Mouse (Mus musculus) erythroblast, embryonic 14.5 days (primary cell): ENCODE results near the gene Taf12.

Experiments used
- GATA1 ChIP-seq: IDR thresholded peaks from 2 replicates; pipeline ENCODE4 v1.6.1; 2012; ENCODE audit warnings: low read length, inconsistent platforms, mixed read lengths
- TAL1 ChIP-seq: IDR thresholded peaks from 3 replicates; pipeline ENCODE4 v1.6.1; 2012; ENCODE audit warnings: low read length, inconsistent platforms, mixed read lengths

DNA sequence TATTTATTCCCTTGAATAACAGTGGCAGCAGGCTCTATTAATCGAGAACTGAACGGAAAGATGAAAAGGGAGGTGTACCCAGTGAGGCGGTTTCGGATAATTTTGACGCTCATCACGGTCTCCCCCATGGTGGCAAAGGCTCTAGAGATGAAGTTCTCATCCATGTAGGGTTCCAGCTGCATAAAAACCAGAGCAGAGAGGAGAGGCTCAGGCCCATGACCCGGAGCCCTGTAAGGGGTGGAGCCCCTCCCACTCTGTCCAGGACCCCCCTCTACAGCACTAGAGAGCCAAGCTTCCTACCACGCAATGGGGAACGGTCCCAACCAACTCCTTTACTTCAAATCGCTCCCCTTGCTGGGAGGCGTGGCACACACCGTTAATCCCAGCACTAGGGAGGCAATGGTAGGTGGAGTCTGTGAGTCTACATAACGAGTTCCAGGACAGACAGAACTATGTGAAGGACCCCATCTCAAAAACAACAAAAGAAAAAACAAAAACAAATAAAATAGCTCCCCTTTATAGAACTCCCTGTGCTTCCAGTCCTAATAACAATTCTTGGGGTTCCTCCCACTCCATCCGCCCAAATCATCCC, 54.3 kb downstream of the Taf12 start:
- TF ChIP-seq GATA1 = no peak
- TF ChIP-seq TAL1 = no peak
